Mouse (Mus musculus): ENCODE data around the gene Gap43.
A peak's percentile ranks its signal among the peaks of the same experiment; 100 is the strongest.
"Not testable (repeated sequence)": the region's sequence is repeated elsewhere in the genome, so short reads cannot be mapped to it uniquely, and the experiment has no call there.

Gap43 gene

GRCm38 (mm10) chr16:42294481-42294880 lies 46.0 kb downstream of the Gap43 start:
- DNase-seq (ENCODE audit: low read depth) = no peak

- no peak for DNase-seq (ENCODE audit: low read depth)
Observed at GRCm38 (mm10) chr16:42294056-42294455, 46.4 kb downstream of the Gap43 start.

GRCm38 (mm10) chr16:42291572-42291971 lies 48.9 kb downstream of the Gap43 start:
- DNase-seq (ENCODE audit: low read depth) = no peak

GRCm38 (mm10) chr16:42284005-42284404 lies 56.4 kb downstream of the Gap43 start:
- DNase-seq (ENCODE audit: low read depth) = no peak

- DNase-seq (ENCODE audit: low read depth) = no peak
Observed at GRCm38 (mm10) chr16:42277713-42278112, 62.7 kb downstream of the Gap43 start.

- no peak for DNase-seq (ENCODE audit: low read depth)
Observed at GRCm38 (mm10) chr16:42277268-42277667, 63.2 kb downstream of the Gap43 start.

GRCm38 (mm10) chr16:42276216-42277141 lies 64.0 kb downstream of the Gap43 start:
- DNase-seq (ENCODE audit: low read depth) = peak; percentile 66

GRCm38 (mm10) chr16:42275518-42276215 lies 64.8 kb downstream of the Gap43 start:
- DNase-seq (ENCODE audit: low read depth) = no peak

- DNase-seq (ENCODE audit: low read depth) = no peak
Observed at GRCm38 (mm10) chr16:42271213-42271612, 69.2 kb downstream of the Gap43 start.

- no peak for DNase-seq (ENCODE audit: low read depth)
Observed at GRCm38 (mm10) chr16:42269587-42269967, 70.9 kb downstream of the Gap43 start.

GRCm38 (mm10) chr16:42268843-42269586 lies 71.4 kb downstream of the Gap43 start:
- peak; percentile 5 for DNase-seq (ENCODE audit: low read depth)

GRCm38 (mm10) chr16:42265185-42265584 lies 75.3 kb downstream of the Gap43 start:
- DNase-seq (ENCODE audit: low read depth) = peak; percentile 46

- DNase-seq (ENCODE audit: low read depth) = no peak
Observed at GRCm38 (mm10) chr16:42262935-42263542, 77.4 kb downstream of the Gap43 start.

- no peak for DNase-seq (ENCODE audit: low read depth)
Observed at GRCm38 (mm10) chr16:42255693-42256092, 84.8 kb downstream of the Gap43 start.

- DNase-seq (ENCODE audit: low read depth) = no peak
Observed at GRCm38 (mm10) chr16:42255222-42255621, 85.2 kb downstream of the Gap43 start.

- no peak for DNase-seq (ENCODE audit: low read depth)
Observed at GRCm38 (mm10) chr16:42252252-42252651, 88.2 kb downstream of the Gap43 start.

- DNase-seq (ENCODE audit: low read depth) = not testable (repeated sequence)
Observed at GRCm38 (mm10) chr16:42244121-42244520, 96.3 kb downstream of the Gap43 start.

GRCm38 (mm10) chr16:42231306-42231705 lies 109.1 kb downstream of the Gap43 start:
- peak; percentile 7 for DNase-seq (ENCODE audit: low read depth)

All from 416B (cell line).